Mouse (Mus musculus): ENCODE measurements around the gene Xrcc3.
A peak's percentile ranks its signal among the peaks of the same experiment; 100 is the strongest.

The Xrcc3 gene

GRCm38 (mm10) chr12:111813766-111814617, at the start of gene Xrcc3, which contains the start of gene Zfyve21:
Gene Xrcc3, minus strand, starts transcription at chr12:111813873.
Gene Zfyve21, plus strand, starts transcription at chr12:111814170.
- DNase-seq (ENCODE audit: low spot score in 2 of 2): peak; percentile 96 to 99

GRCm38 (mm10) chr12:111855448-111855847, 41.8 kb upstream of the Xrcc3 start:
- DNase-seq (ENCODE audit: low spot score in 2 of 2): no peak

- no peak for DNase-seq (ENCODE audit: low spot score in 2 of 2)
Measured at GRCm38 (mm10) chr12:111853546-111853945, 39.9 kb upstream of the Xrcc3 start.

- DNase-seq (ENCODE audit: low spot score in 2 of 2): peak; percentile 44 to 48
Measured at GRCm38 (mm10) chr12:111853011-111853436, 39.4 kb upstream of the Xrcc3 start.

- DNase-seq (ENCODE audit: low spot score in 2 of 2): peak in 1 of 2 experiments; percentile 18
Measured at GRCm38 (mm10) chr12:111851745-111852144, 38.1 kb upstream of the Xrcc3 start.

- DNase-seq (ENCODE audit: low spot score in 2 of 2): no peak
Measured at GRCm38 (mm10) chr12:111851235-111851634, 37.6 kb upstream of the Xrcc3 start.

- DNase-seq (ENCODE audit: low spot score in 2 of 2): no peak
Measured at GRCm38 (mm10) chr12:111848300-111848798, 34.7 kb upstream of the Xrcc3 start.

- DNase-seq (ENCODE audit: low spot score in 2 of 2): no peak
Measured at GRCm38 (mm10) chr12:111846815-111847214, 33.1 kb upstream of the Xrcc3 start.

- no peak for DNase-seq (ENCODE audit: low spot score in 2 of 2)
Measured at GRCm38 (mm10) chr12:111845953-111846352, 32.3 kb upstream of the Xrcc3 start.

GRCm38 (mm10) chr12:111843470-111843869, 29.8 kb upstream of the Xrcc3 start:
- DNase-seq (ENCODE audit: low spot score in 2 of 2): no peak

- DNase-seq (ENCODE audit: low spot score in 2 of 2): no peak
Measured at GRCm38 (mm10) chr12:111842565-111843433, 29.1 kb upstream of the Xrcc3 start.

GRCm38 (mm10) chr12:111833457-111833856, 19.8 kb upstream of the Xrcc3 start:
- DNase-seq (ENCODE audit: low spot score in 2 of 2): no peak

- DNase-seq (ENCODE audit: low spot score in 2 of 2): no peak
Measured at GRCm38 (mm10) chr12:111832643-111833042, 19.0 kb upstream of the Xrcc3 start.

GRCm38 (mm10) chr12:111830375-111830774, 16.7 kb upstream of the Xrcc3 start:
- DNase-seq (ENCODE audit: low spot score in 2 of 2): no peak

- DNase-seq (ENCODE audit: low spot score in 2 of 2): no peak
Measured at GRCm38 (mm10) chr12:111829954-111830353, 16.3 kb upstream of the Xrcc3 start.

- DNase-seq (ENCODE audit: low spot score in 2 of 2): no peak
Measured at GRCm38 (mm10) chr12:111829447-111829846, 15.8 kb upstream of the Xrcc3 start.

GRCm38 (mm10) chr12:111827556-111827955, 13.9 kb upstream of the Xrcc3 start:
- no peak for DNase-seq (ENCODE audit: low spot score in 2 of 2)

- DNase-seq (ENCODE audit: low spot score in 2 of 2): no peak
Measured at GRCm38 (mm10) chr12:111821931-111822330, 8.3 kb upstream of the Xrcc3 start.

GRCm38 (mm10) chr12:111820708-111821107, 7.0 kb upstream of the Xrcc3 start:
- no peak for DNase-seq (ENCODE audit: low spot score in 2 of 2)

GRCm38 (mm10) chr12:111819936-111820335, 6.3 kb upstream of the Xrcc3 start:
- DNase-seq (ENCODE audit: low spot score in 2 of 2): no peak

- DNase-seq (ENCODE audit: low spot score in 2 of 2): no peak
Measured at GRCm38 (mm10) chr12:111817991-111818390, 4.3 kb upstream of the Xrcc3 start.

GRCm38 (mm10) chr12:111816967-111817366, 3.3 kb upstream of the Xrcc3 start:
- DNase-seq (ENCODE audit: low spot score in 2 of 2): no peak
